Mouse (Mus musculus): ENCODE measurements at regions not wholly inside any gene's neighbourhood (a gene's known extent, or its start where the extent isn't known, plus 50 kb on each side); places are given as distances from the start of the nearest gene placed in this dataset.

DNA sequence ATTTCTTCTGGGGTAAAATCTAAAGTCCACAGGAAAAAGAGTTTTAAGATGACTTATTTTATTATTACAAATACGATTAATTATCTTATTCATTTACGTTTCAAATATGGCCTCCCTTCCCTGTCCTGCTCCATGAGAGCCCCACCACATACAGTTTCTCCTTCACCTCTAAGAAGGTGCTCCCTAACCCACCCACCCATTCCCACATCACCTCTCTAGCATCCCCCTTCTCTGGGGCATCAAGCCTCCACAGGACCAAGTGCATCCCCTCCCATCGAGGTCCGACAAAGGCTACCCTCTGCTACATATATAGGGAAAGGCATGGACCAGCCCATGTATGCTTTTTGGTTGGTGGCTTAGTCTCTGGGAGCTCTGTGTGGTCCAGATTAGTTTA is 300.2 kb upstream of the Gpc5 start:
- Histone ChIP-seq H3K27me3 (ENCODE audit: control insufficient read depth in 1 of 2, insufficient read depth in 2 of 2, low read length in 2 of 2) (no peaks in the 10 kb centered on the region), H3K9me3 (replicated peaks; ENCODE audit: insufficient read depth, low read length) (no peaks in the 10 kb centered on the region), H3K27ac (ENCODE audit: control insufficient read depth, low read depth, low read length) (no peak overlapping the region), H3K9ac (ENCODE audit: control insufficient read depth, low read depth, low read length, poor library complexity, severe bottlenecking) (no peak overlapping the region), H3K4me3 (ENCODE audit: control insufficient read depth in 1 of 2, insufficient read depth in 1 of 2, low read depth in 2 of 2, low read length in 2 of 2) (no peak overlapping the region), H3K79me2 (ENCODE audit: control insufficient read depth, insufficient read depth, low read length, poor library complexity) (no peaks in the 10 kb centered on the region), H3K4me1 (ENCODE audit: control insufficient read depth in 1 of 2, insufficient read depth in 2 of 2, low read length in 2 of 2) (peaks cover 2 to 3% of the 10 kb centered on the region in 2 experiments; a peak in 2 of 4 replicates), H3K36me3 (ENCODE audit: control insufficient read depth in 1 of 2, insufficient read depth in 2 of 2, low read length in 2 of 2) (peaks cover 0 to 5% of the 10 kb centered on the region in 2 experiments; a peak in 2 of 4 replicates)
- TF ChIP-seq ZKSCAN1 (IDR thresholded peaks at IDR 0.05; ENCODE audit: low read depth, low read length) = no peak
- no peak for TF ChIP-seq POLR2AphosphoS5 (IDR thresholded peaks at IDR 0.05; ENCODE audit: borderline replicate concordance, low read depth, low read length)
- no peak for TF ChIP-seq CTCF (IDR thresholded peaks at IDR 0.05 in 2 of 3, conservative IDR thresholded peaks at IDR 0.05 in 1 of 3; ENCODE audit: control insufficient read depth in 1 of 3, insufficient read depth in 1 of 3, low read depth in 2 of 3, low read length in 3 of 3, poor library complexity in 1 of 3, severe bottlenecking in 1 of 3)
- no peak for TF ChIP-seq GATA1 (IDR thresholded peaks at IDR 0.05; ENCODE audit: low read depth, low read length)
- TF ChIP-seq MAX (IDR thresholded peaks at IDR 0.05; ENCODE audit: low read length) = no peak
- no peak for TF ChIP-seq ZNF384 (IDR thresholded peaks at IDR 0.05; ENCODE audit: low read depth, low read length)
- no peak for TF ChIP-seq MEF2A (IDR thresholded peaks at IDR 0.05; ENCODE audit: extremely low read depth, insufficient replicate concordance, low read depth, low read length, poor library complexity, severe bottlenecking)
- no peak for TF ChIP-seq MYC (IDR thresholded peaks at IDR 0.05; ENCODE audit: low read depth, low read length)
- no peak for TF ChIP-seq CHD1 (IDR thresholded peaks at IDR 0.05; ENCODE audit: low read depth, low read length)
- no peak for TF ChIP-seq ELF1 (IDR thresholded peaks at IDR 0.05; ENCODE audit: low read depth, low read length)
- TF ChIP-seq JUND (IDR thresholded peaks at IDR 0.05; ENCODE audit: low read depth, low read length) = no peak
- DNase-seq (ENCODE audit: low read depth, low spot score) = no peak

DNA sequence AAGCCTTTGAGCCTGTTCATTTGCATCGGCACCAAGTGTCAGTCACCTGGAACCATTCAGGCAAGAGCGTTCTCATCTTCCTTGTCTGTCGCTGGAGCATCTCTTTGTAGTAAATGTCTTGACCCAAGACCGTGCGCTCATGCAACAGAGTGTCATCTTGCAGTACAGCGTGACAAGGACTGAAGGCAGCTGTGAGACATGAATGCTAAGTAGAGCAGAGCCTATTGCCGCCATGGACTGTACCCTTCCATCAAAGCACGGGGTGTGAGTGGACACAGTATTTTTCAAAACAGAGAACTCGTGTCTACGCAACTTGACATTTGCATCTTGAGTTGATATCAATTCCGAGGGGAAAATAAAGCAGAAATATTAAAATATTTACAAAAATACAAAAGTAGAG is 287.4 kb upstream of the Gpc5 start:
- no peak overlapping the region for H3K9ac ChIP-seq (ENCODE audit: control insufficient read depth, low read depth, low read length, poor library complexity, severe bottlenecking)
- H3K36me3 ChIP-seq (ENCODE audit: control insufficient read depth in 1 of 2, insufficient read depth in 2 of 2, low read length in 2 of 2) = no peaks in the 10 kb centered on the region

DNA sequence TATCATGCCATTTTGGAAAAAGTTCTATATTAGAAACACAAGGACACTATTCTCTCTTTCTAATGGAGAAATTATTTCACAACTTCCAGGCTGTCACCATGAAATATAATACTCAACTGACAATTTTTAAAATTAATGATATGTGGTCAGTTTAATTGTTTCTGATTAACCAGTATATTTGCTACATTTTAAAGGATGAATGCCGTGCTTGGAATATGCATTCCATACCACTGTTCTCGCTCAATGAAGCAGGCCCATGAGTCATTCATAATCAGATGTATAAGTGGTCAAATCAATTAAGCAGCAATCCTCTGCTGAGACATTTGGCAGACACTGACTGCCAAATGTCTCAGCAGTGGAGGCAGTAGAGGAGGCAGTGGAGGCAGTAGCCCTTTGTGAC is 283.4 kb upstream of the Gpc5 start:
- H3K9ac ChIP-seq (ENCODE audit: control insufficient read depth, low read depth, low read length, poor library complexity, severe bottlenecking) = no peak overlapping the region
- no peaks in the 10 kb centered on the region for H3K4me1 ChIP-seq (ENCODE audit: control insufficient read depth in 1 of 2, insufficient read depth in 2 of 2, low read length in 2 of 2)
- no peak for TF ChIP-seq RCOR1 (IDR thresholded peaks at IDR 0.05; ENCODE audit: low read depth, low read length)
- no peak for TF ChIP-seq ZKSCAN1 (IDR thresholded peaks at IDR 0.05; ENCODE audit: low read depth, low read length)
- TF ChIP-seq E2F4 (IDR thresholded peaks at IDR 0.05; ENCODE audit: borderline replicate concordance, low read depth, low read length) = 0 out of 2 replicates have a peak, but pooled peaks have one; percentile 9
- no peak for TF ChIP-seq MYC (IDR thresholded peaks at IDR 0.05; ENCODE audit: low read depth, low read length)
- no peak for TF ChIP-seq RAD21 (IDR thresholded peaks at IDR 0.05; ENCODE audit: low read depth, low read length)
- no peak for TF ChIP-seq EP300 (IDR thresholded peaks at IDR 0.05; ENCODE audit: low read depth in 1 of 2, low read length in 2 of 2)
- TF ChIP-seq USF2 (IDR thresholded peaks at IDR 0.05; ENCODE audit: borderline replicate concordance in 1 of 2, insufficient read depth in 1 of 2, low read depth in 1 of 2, low read length in 2 of 2) = 0 out of 4 replicates have a peak, but pooled peaks of 1 of the 2 experiments have one; percentile 2
- TF ChIP-seq HCFC1 (IDR thresholded peaks at IDR 0.05; ENCODE audit: low read depth, low read length) = no peak
- TF ChIP-seq BHLHE40 (IDR thresholded peaks at IDR 0.05; ENCODE audit: borderline replicate concordance, low read depth, low read length) = no peak
- no peak for TF ChIP-seq GATA1 (IDR thresholded peaks at IDR 0.05; ENCODE audit: low read depth, low read length)
- TF ChIP-seq ZMIZ1 (IDR thresholded peaks at IDR 0.05; ENCODE audit: low read depth, low read length) = no peak
- TF ChIP-seq MXI1 (IDR thresholded peaks at IDR 0.05; ENCODE audit: low read depth, low read length) = no peak
- no peak for TF ChIP-seq MEF2A (IDR thresholded peaks at IDR 0.05; ENCODE audit: extremely low read depth, insufficient replicate concordance, low read depth, low read length, poor library complexity, severe bottlenecking)
- no peak overlapping the region for H3K4me3 ChIP-seq (ENCODE audit: control insufficient read depth in 1 of 2, insufficient read depth in 1 of 2, low read depth in 2 of 2, low read length in 2 of 2)
- no peaks in the 10 kb centered on the region for H3K79me2 ChIP-seq (ENCODE audit: control insufficient read depth, insufficient read depth, low read length, poor library complexity)
- no peaks in the 10 kb centered on the region for H3K36me3 ChIP-seq (ENCODE audit: control insufficient read depth in 1 of 2, insufficient read depth in 2 of 2, low read length in 2 of 2)
- no peak for DNase-seq (ENCODE audit: low read depth, low spot score)
- no peaks in the 10 kb centered on the region for H3K27me3 ChIP-seq (ENCODE audit: control insufficient read depth in 1 of 2, insufficient read depth in 2 of 2, low read length in 2 of 2)
- H3K9me3 ChIP-seq (replicated peaks; ENCODE audit: insufficient read depth, low read length) = no peaks in the 10 kb centered on the region
- no peak overlapping the region for H3K27ac ChIP-seq (ENCODE audit: control insufficient read depth, low read depth, low read length)

More for the DNA sequence above, 287.4 kb upstream of the Gpc5 start:
- H3K79me2 ChIP-seq (ENCODE audit: control insufficient read depth, insufficient read depth, low read length, poor library complexity) = no peaks in the 10 kb centered on the region
- H3K4me3 ChIP-seq (ENCODE audit: control insufficient read depth in 1 of 2, insufficient read depth in 1 of 2, low read depth in 2 of 2, low read length in 2 of 2) = no peak overlapping the region
- no peak for TF ChIP-seq ZNF384 (IDR thresholded peaks at IDR 0.05; ENCODE audit: low read depth, low read length)
- no peak for TF ChIP-seq MAX (IDR thresholded peaks at IDR 0.05; ENCODE audit: low read length)
- no peak for TF ChIP-seq POLR2AphosphoS5 (IDR thresholded peaks at IDR 0.05; ENCODE audit: borderline replicate concordance, low read depth, low read length)
- TF ChIP-seq TBP (IDR thresholded peaks at IDR 0.05; ENCODE audit: low read depth, low read length) = no peak
- no peak for TF ChIP-seq BHLHE40 (IDR thresholded peaks at IDR 0.05; ENCODE audit: borderline replicate concordance, low read depth, low read length)
- TF ChIP-seq EP300 (IDR thresholded peaks at IDR 0.05; ENCODE audit: low read depth in 1 of 2, low read length in 2 of 2) = no peak
- TF ChIP-seq MYC (IDR thresholded peaks at IDR 0.05; ENCODE audit: low read depth, low read length) = no peak
- TF ChIP-seq CHD2 (IDR thresholded peaks at IDR 0.05; ENCODE audit: low read length) = no peak
- TF ChIP-seq MAZ (IDR thresholded peaks at IDR 0.05; ENCODE audit: low read depth, low read length) = no peak
- TF ChIP-seq CHD1 (IDR thresholded peaks at IDR 0.05; ENCODE audit: low read depth, low read length) = no peak
- no peak for DNase-seq (ENCODE audit: low read depth, low spot score)
- no peaks in the 10 kb centered on the region for H3K4me1 ChIP-seq (ENCODE audit: control insufficient read depth in 1 of 2, insufficient read depth in 2 of 2, low read length in 2 of 2)
- no peak overlapping the region for H3K27ac ChIP-seq (ENCODE audit: control insufficient read depth, low read depth, low read length)
- H3K9me3 ChIP-seq (replicated peaks; ENCODE audit: insufficient read depth, low read length) = no peaks in the 10 kb centered on the region
- H3K27me3 ChIP-seq (ENCODE audit: control insufficient read depth in 1 of 2, insufficient read depth in 2 of 2, low read length in 2 of 2) = no peaks in the 10 kb centered on the region
